Mouse (Mus musculus): Measurements from ENCODE around the gene Krtap19-2.

- TF ChIP-seq CTCF (IDR thresholded peaks at IDR 0.05; ENCODE audit: low read depth), result no peak
- TF ChIP-seq EP300 (IDR thresholded peaks at IDR 0.05; ENCODE audit: low read depth), result no peak
Observed at GRCm38 (mm10) chr16:88848558-88848957, 25.5 kb downstream of the Krtap19-2 start.

All from liver, embryonic 14.5 days (tissue).